Mouse (Mus musculus) brain, adult 2 months (tissue): Measurements from ENCODE around the gene Shroom4.
A peak's percentile ranks its signal among the peaks of the same experiment; 100 is the strongest.

ENCODE experiments used
- DNase-seq: peaks from one replicate; pipeline ENCODE4 v3.0.0; 2011; ENCODE audit warnings: low read depth, low spot score

Gene Shroom4

DNA sequence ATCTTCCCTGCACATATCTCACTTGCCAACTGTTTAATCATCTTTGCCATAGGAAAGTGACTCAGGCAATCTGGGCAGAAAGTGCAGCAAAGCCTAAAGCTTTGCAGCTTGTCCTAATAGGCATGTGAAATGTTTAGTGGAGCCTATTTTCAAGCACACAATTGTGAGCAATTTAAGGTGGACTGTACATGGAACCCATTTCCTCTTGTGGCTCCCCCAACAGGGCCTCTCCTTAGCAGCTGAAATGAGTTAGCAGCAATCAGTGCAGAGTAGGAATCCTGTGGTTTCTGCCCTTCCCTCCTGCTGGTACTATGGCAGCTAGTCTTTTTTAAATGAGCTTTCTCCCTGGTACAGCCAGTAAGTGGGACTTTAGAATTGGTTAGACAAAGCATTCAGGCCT lies 95.8 kb downstream of the Shroom4 start:
- no peak for DNase-seq

DNA sequence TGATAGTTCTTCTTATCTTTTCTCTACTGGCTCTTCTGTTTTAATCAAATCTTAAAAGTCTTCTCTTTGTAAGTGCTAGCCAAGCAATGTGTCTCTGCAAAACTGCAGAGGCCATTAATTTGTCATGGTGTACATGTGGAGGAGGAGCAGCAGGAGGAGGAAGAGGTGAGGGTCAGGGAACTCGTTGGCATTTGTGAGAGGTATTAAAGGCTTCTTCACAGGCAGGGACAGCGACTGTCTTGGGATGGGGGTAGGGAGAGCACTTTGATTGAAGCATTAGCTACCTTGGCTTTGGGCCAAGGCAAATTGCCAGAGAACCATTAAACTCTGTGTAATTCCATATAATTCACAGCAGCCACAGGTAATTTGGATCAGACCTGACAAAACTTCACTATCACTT lies 96.7 kb downstream of the Shroom4 start:
- DNase-seq = no peak

DNA sequence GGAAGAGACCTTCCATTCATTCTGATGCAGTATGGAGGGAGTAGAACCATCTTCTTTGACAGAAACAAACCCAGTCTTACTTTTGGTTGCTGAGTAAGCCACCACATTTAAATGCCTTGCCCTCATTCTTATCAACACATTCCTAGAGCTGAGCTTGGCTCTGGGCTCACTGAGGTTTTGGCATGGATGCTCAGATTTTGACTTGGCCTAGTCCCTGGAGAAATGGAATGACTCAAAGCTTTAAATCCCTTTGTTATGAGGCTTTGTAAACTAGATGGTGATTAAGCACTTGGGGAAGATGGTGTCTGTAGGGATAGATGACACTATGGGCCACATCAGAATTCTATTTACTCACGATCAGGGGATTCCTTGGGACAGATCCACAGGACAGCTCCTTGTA lies 102.2 kb downstream of the Shroom4 start:
- no peak for DNase-seq

DNA sequence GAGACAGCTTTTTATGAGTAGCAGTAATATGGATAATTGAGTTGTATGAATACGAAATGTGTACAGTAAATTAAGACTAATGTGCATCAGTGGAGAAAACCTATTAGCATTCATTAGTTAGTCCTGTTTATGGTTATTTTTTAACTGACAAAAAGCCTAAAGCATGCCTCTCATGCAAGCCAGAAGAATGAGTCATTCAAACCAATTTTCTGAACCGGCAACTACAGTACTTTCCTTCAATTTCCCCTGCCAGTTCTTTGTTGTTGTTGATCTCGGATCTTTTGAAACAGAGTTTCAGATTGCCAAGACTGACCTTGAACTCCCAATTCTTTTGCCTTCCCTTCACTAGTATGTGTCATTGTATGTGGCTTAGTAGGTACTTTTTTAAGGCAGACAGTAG lies 117.6 kb downstream of the Shroom4 start:
- no peak for DNase-seq

DNA sequence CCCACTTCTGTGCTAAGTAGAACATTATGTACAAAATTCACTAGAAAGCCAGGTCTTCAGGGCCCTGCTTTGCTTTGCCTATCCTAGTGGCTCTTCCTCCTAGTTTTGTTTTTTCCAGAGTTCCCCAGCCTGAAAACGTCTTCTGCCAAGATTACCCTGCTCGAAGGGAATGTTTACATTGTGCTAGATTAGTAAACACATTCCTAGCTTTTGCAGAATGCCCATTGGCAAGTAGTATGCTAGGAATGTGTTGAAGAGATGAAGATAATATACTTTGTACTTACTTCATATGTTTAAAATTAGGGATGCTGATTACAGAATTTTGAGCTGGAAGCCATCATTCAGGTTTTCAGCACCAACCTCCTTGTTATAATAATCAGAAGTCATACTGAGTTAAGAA lies 118.8 kb downstream of the Shroom4 start:
- no peak for DNase-seq

DNA sequence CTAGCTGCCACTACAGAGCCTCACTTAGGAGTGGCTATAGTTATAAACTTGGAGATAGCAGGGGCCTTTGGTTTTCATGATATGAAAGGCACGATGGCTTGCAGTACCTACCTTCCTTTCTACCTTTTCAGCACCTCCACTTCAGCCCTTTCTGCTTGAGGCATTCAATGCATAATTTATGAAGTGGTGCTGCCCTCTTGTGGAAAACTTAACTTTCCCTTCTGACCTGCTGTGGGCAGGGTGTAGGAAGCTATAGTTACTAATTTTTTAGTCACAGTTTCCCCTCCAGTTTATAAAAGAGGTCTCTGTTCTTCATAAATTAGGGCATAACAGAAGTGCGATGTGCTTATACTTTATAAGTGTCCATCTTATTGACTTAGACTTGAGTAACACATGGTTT lies 123.3 kb downstream of the Shroom4 start:
- peak; percentile 40 for DNase-seq

DNA sequence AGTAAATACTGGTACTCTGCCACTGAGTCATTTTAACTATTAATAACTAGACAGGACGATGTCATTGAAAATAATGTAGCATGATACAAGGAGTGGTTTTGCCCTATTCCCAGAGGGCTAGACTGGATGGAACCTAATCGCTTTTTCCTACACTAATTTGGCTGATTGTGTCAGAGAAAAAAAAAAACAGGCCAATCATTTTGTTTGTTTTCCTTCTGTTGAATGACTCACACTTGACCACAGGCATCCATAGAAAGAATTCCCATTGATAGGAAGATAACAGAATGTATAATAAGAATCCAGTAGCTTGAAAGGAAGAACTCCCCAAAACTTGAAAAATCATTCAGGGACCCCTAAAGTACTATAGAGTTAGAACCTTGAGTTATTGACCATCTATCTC lies 137.0 kb downstream of the Shroom4 start:
- no peak for DNase-seq

DNA sequence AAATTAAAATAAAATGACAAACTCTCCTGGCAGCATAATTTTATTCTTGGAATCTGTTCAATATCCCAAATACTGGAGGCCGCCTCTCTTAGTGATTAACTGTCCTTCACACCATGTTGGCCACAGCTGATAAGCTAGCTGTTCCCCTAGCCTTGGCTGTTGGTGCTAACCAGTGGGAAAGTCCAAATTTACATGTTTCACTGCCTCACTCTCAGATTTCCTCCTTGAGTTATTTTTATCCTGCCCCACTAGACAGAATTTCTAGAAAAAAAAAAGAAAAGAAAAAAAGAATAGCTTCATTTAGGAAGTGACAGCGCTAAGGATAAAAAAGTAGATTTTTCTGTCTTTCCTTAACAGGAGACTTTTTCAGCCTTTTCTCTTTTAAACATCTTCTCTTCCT lies 138.0 kb downstream of the Shroom4 start:
- DNase-seq = peak; percentile 6

DNA sequence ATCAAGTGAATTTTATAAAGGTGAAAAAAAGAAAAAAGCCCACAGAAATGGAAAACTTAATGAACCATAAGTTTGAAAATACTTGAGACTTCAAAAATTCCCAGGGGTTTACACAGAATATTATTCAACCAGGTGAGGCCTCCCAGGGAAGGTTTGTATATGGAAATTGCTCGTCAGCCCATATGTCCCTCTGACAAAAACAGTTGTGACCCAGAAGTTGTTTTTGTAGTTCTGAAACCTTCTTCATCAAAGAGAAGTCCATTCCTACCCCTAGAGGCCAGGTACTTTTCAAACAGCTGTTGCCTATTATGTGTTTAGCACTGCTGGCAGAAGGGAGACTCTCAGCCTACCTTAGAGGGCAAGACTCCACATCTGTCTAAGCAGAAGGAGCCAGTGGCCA lies 165.4 kb downstream of the Shroom4 start:
- DNase-seq = no peak

DNA sequence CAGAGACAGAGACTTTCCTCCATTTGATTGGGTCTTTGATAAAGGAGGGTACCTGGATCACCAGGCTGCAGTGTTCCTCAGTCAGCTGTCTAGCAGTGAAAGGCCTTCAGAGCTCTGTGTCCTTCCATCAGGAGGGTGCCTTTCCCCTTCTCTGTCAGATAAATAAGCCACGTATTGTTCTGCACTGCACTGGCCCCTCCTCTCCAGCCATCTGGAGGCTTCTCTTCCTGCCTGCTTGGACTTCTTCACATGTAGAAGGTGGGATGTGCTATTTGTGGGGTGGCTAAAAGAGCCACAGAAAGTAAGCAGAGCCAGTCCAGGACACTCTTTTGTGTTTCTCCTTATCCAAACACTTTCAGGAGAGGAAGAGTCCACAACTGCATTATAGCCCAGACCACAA lies 174.9 kb downstream of the Shroom4 start:
- DNase-seq = no peak

DNA sequence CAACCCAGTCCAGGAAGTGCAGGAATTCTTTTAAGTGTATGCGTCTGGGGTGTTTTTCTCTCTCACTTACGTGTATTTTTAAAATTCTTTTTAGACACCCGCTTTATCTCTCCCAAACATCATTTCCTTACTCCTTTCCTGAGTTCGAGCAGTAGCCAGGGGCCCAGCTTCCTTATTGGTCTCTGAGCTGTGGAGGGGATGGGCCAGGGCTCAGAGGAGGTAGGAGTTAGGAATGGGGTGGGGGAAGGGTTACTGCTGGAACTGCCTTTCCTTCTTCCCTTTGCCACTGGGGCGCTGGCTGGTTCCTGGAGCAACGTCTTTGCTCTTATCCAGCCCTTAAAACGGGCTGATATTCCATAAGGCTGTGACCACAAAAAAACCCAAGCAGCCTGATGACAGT lies 177.3 kb downstream of the Shroom4 start:
- DNase-seq = no peak

DNA sequence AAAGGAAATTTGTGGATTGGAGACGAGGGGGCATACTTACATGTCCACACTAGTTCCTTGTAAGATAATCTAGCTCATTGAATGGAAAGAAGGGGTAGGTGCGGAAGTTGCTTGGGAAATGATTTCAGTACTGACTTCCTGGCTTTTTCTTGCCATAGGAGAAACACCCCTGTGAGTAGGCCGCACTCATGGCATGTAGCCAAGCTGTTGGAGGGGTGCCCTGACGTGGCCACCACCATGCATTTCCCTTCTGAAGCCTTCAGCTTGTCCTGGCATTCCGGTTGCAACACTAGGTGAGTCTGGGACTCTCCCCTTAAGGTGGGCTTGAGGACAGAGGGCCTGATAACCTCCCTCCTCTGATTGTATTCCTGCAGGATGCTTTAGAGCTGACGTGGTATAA lies 181.0 kb downstream of the Shroom4 start:
- DNase-seq = no peak

DNA sequence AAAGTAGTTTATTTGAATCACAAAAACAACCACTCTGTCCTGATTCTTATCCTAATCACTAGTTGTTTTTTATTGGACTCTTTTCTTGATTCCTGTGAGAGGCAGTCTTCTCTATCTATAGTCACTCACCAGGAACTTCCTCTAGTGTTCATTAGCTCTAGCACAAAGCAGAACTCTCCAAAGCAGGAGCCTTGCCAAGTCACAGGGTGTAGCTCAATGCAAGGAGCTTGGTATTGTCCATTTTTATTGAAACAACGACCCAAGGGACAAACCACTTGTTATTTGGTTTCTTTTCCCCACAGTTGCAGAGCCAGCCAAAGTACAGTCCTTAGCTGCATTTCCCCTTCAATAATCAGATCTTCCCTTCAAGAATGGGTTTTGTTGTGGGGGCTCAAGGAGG lies 181.5 kb downstream of the Shroom4 start:
- no peak for DNase-seq

DNA sequence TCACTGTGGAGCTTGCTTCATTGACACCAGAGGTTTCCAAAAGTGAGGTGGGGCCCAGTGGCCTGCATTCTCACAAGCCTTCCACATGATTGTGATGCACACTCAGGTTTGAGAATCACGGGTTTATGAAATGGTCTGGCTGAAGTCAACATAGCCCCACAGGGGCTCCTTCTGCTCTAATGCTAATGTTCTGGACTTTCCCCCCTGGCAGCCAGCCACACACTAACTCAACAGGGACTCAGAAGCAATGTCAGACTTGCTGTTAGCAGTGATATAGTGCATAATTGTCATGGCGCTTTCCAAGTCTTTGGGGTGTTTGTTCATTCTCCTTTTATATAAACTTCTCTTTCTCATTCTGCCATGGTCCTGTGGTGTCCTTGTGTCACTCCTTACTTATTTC lies 183.0 kb downstream of the Shroom4 start:
- DNase-seq = no peak

DNA sequence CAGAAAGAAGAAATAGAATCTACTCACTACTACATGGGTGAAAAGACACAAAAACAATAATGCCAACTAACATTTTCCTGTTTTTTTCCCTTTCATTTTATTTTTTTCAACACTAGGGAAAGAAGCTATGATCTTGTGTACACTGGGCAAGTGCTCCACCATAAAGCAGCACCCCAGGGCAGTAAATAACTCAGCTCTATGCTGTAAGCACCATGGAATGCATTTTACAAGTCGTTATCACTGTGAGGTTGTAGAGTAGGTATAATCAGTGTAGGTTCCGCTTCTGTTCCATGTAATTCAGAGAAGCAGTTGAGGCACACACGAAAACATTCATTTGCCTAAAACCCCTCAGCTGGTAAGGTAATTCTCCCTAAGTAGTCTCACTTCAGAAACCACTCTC lies 194.5 kb downstream of the Shroom4 start:
- DNase-seq = no peak

DNA sequence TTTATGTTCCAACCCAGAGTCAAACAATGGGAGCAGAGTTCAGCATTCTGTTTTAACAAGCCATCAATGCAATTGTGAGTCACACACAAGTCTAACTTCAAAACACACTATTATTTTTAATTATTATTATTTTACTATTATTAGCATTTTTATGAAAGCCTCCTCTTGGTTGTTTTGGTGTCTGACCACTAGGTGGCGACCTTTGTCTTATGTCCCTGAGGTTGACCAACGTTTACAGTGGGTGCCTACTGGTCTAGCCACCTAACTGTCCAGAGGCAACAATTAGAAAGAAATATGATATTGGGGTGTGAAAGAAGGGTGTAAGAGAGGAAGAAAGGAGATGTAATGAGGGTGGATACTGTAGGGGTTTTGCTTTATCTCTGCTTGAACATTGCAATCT lies 254.4 kb downstream of the Shroom4 start:
- peak; percentile 22 for DNase-seq

DNA sequence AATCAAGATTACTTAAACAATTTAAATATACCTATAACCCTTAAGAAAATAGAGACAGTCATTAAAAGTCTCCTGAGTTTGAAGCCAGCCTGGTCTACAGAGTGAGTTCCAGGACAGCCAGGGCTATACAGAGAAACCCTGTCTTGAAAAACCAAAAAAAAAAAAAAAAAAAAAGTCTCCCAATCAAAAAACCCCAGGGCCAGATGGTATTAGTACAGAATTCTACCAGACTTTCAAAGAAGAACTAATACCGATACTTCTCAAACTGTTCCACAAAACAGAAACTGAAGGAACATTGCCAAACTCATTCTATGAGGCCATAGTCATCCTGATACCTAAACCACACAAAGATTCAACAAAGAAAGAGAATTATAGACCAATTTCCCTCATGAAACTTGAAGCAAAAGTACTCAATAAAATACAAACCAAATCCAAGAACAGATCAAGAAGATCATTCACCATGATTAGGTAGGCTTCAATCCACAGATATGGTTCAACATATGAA lies 259.2 kb downstream of the Shroom4 start:
- DNase-seq = no peak
